Mouse (Mus musculus) ES-E14 (cell line): Measurements from ENCODE around the gene Txlna. TPM values are rescaled to one million over a fixed set of nuclear protein-coding genes. Genes with fewer than 3 reads are reported as not detected.

Source experiments
- DNase-seq: peaks from one replicate; pipeline ENCODE4 v3.0.0-alpha.2; 2013; ENCODE audit warnings: low read depth, low spot score
- H3K27ac ChIP-seq: 2 replicates; pipeline ENCODE4 v1.5.1; 2012; ENCODE audit warnings: low read depth, mild to moderate bottlenecking, low read length, moderate library complexity, mixed read lengths; ENCODE audit not compliant: poor library complexity, insufficient read depth, severe bottlenecking
- H3K36me3 ChIP-seq: 2 replicates; pipeline ENCODE4 v1.6.1; 2012; ENCODE audit warnings: mild to moderate bottlenecking, low read length, moderate library complexity, mixed read lengths; ENCODE audit not compliant: control insufficient read depth, poor library complexity, insufficient read depth, severe bottlenecking
- H3K4me1 ChIP-seq, 2 experiments: fragments of 150-350 bp in 1 of 2; sonication (generic) in 1 of 2; 2 replicates each; pipeline ENCODE4 v1.6.1; 2012; ENCODE audit warnings: low read length in 2 of 2, mild to moderate bottlenecking in 1 of 2, mixed read lengths in 1 of 2; ENCODE audit not compliant: control insufficient read depth in 2 of 2, insufficient read depth in 2 of 2, poor library complexity in 1 of 2
- H3K4me3 ChIP-seq, 2 experiments: fragments of 150-350 bp in 1 of 2; sonication (generic) in 1 of 2; 2 replicates each; pipeline ENCODE4 v1.5.1; 2012; ENCODE audit warnings: low read length in 2 of 2, low read depth in 1 of 2, mild to moderate bottlenecking in 1 of 2, mixed read lengths in 1 of 2; ENCODE audit not compliant: insufficient read depth in 1 of 2, poor library complexity in 1 of 2, severe bottlenecking in 1 of 2
- H3K9ac ChIP-seq: 2 replicates; pipeline ENCODE4 v1.6.1; 2012; ENCODE audit warnings: low read depth, mild to moderate bottlenecking, low read length, mixed read lengths; ENCODE audit not compliant: poor library complexity, insufficient read depth, severe bottlenecking
- H3K9me3 ChIP-seq: fragments of 150-350 bp; sonication (generic); 2 replicates; pipeline ENCODE4 v1.6.1; 2012; ENCODE audit warnings: low read depth, mild to moderate bottlenecking, low read length; ENCODE audit not compliant: control insufficient read depth, insufficient read depth
- CHD2 ChIP-seq: IDR thresholded peaks from 2 replicates; pipeline ENCODE4 v1.6.1; 2014; ENCODE audit warnings: mild to moderate bottlenecking, low read depth, low read length, inconsistent platforms
- HCFC1 ChIP-seq: IDR thresholded peaks from 2 replicates; pipeline ENCODE4 v1.6.1; 2012; ENCODE audit warnings: low read length, inconsistent platforms, borderline replicate concordance; ENCODE audit not compliant: insufficient read depth
- MAFK ChIP-seq: IDR thresholded peaks from 2 replicates; pipeline ENCODE4 v1.6.1; 2014; ENCODE audit warnings: mild to moderate bottlenecking, low read depth, low read length, inconsistent platforms; ENCODE audit not compliant: insufficient read depth
- ZC3H11A ChIP-seq: IDR thresholded peaks from 2 replicates; pipeline ENCODE4 v1.6.1; 2012; ENCODE audit warnings: low read depth, mild to moderate bottlenecking, inconsistent platforms, low read length, borderline replicate concordance
- ZNF384 ChIP-seq: IDR thresholded peaks from 2 replicates; pipeline ENCODE4 v1.6.1; 2012; ENCODE audit warnings: low read depth, low read length, inconsistent platforms
- in situ Hi-C, 2 experiments: fragments of 600-800 bp; cut with MboI; formaldehyde crosslinking; loops; one replicate each; pipeline ENCODE4 v1.15.1; 2025; ENCODE audit warnings: low sequenced_read_pairs in 2 of 2, inconsistent platforms in 1 of 2; ENCODE audit not compliant: unreplicated experiment in 2 of 2
- total RNA-seq: library from RNA; depleted of rRNA; stranded (reverse); fragments of 300-350 nt; gene quantifications from 2 replicates; pipeline ENCODE4 v1.2.3, GENCODE M21; 2012

Txlna gene
- total RNA-seq, 1 experiment: 72.9 TPM

DNA sequence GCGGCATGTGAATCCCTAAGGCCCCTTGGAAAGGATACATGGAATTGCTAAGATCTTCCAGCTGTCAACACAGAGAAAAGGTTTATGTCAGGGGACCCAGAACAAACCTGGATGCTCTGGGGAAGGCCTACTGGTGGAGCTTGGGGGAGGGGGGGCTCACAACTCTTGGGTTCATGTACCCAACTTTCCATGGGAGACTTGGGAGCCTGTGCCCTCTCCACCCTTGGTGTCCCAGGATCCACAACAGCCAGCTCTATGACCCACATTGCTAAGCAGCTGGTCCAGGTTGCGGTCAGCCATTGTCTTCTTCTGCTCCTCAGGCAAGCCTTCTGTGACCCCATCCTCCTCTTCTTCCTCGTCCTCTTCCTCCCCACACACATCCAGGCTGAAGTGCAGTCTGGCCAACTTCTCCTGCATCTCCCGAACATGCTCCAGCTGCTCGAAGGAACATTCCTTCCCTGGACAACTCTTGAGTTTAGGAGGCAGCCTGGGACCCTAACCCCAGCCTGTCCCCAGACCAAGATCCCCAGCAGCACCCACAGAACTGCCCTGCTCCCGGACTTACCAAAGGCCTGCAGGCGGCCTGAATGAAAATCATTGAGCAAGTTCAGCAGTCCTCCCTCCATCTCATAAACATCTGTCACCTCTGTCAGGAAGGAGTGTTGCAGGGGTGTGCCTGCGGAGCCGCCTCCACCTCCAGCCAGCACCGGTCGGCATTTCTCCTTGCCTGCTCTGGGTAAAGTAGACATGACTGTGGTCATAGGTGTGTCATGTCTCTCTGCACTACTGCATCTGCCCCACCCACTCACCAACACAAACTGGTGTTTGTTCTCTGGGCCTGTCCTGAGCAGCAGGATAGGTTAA, 20.2 kb downstream of the Txlna start:
- TF ChIP-seq MAFK: no peak
- no peak for TF ChIP-seq ZC3H11A
- no peak for TF ChIP-seq HCFC1
- TF ChIP-seq CHD2: no peak
- TF ChIP-seq ZNF384: no peak
- Histone ChIP-seq H3K9me3 (no peaks in the 10 kb centered on the region), H3K9ac (no peak overlapping the region), H3K36me3 (peaks cover 6% of the 10 kb centered on the region; the same call in 1 of the 2 replicates), H3K4me3 (no peak overlapping the region), H3K4me1 (peaks cover 0 to 7% of the 10 kb centered on the region in 2 experiments; a peak in 1 of 4 replicates), H3K27ac (no peak overlapping the region)
- in situ Hi-C loops: no loop called here
- DNase-seq: no peak

DNA sequence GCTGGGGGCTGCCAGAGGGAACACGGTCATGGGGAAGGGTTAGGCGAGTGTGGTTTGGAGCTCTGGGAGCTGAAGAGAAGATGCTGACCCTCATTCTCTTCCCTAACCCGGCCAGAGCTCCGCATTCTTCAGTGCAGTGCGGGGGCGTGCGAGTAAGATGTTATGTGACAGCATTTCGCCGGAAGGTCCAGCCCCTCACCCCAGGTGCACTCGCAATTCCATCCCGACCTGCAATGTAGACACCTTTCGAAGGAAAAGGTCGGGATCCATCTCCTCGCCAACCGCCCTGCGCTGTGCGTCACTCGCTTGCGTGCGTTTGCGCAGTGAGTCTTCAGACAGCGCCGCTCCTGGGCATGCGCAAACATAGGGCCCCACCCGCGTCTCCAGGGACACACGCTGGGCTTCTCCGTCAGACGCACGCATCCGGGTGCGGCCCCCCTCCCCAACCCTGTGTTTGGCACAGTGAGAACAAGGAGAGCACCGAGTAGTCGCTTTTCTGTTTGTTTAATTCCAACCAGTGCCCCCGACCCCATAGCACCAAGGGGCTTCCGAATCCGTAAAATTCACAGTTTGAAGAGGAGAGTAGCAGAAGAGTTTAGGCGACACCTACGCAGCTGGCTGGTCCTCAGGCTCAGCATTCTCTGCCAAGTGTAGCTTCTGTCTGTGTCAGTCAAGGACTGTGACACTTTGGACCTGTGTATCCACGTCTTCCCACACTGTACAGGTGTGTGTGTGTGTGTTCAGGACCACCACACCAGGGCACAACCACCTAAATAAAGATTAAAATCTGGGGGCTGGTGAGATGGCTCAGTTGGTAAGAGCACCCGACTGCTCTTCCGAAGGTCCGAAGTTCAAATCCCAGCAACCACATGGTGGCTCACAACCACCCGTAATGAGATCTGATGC, 21.8 kb downstream of the Txlna start, which contains the start of gene Iqcc:
TSS of gene Iqcc (minus strand) at position 314 of the 906 bp plus-strand sequence.
- TF ChIP-seq MAFK: no peak
- TF ChIP-seq CHD2: no peak
- TF ChIP-seq ZNF384: no peak
- TF ChIP-seq HCFC1: no peak
- TF ChIP-seq ZC3H11A: no peak
- H3K4me1 ChIP-seq: peaks cover 0 to 1% of the 10 kb centered on the region in 2 experiments; a peak in 2 of 4 replicates
- H3K4me3 ChIP-seq: peak within 1 kb of the TSS; percentile 69 to 74
- H3K9ac ChIP-seq: peak within 1 kb of the TSS; percentile 72
- peak; percentile 73 for DNase-seq
- no peaks in the 10 kb centered on the region for H3K9me3 ChIP-seq
- in situ Hi-C loops: no loop called here
- peaks cover 6% of the 10 kb centered on the region; the same call in 1 of the 2 replicates for H3K36me3 ChIP-seq
- H3K27ac ChIP-seq: peak within 1 kb of the TSS; percentile 14; the same call in 1 of the 2 replicates

DNA sequence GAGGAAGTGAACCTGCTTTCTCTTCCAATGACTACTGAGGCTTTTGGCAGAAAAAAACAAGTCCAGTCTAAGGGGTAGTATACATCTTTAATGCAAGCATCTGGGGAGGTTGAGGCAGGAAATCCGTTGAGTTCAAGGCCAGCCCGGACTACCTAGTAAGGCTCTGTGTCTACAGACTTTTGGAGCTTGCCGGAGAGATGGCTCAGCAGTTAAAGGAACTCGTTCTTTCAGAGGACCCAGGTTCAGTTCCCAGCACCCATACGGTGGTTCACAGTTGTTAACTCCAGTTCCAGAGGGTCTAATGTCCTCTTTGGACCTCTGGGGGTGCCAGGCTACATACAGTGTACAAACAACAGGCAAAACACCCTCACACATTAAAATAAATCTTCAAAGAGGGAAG, 22.8 kb downstream of the Txlna start:
- Histone ChIP-seq H3K27ac (no peak overlapping the region), H3K4me1 (peaks cover 0 to 5% of the 10 kb centered on the region in 2 experiments; a peak in 2 of 4 replicates), H3K4me3 (peak overlapping the region; percentile 69 to 74), H3K9ac (peak overlapping the region; percentile 72), H3K9me3 (no peaks in the 10 kb centered on the region), H3K36me3 (peaks cover 6% of the 10 kb centered on the region; the same call in 1 of the 2 replicates)
- in situ Hi-C loops: no loop called here
- no peak for DNase-seq
- TF ChIP-seq HCFC1: no peak
- no peak for TF ChIP-seq ZC3H11A
- TF ChIP-seq ZNF384: no peak
- TF ChIP-seq MAFK: no peak
- no peak for TF ChIP-seq CHD2

DNA sequence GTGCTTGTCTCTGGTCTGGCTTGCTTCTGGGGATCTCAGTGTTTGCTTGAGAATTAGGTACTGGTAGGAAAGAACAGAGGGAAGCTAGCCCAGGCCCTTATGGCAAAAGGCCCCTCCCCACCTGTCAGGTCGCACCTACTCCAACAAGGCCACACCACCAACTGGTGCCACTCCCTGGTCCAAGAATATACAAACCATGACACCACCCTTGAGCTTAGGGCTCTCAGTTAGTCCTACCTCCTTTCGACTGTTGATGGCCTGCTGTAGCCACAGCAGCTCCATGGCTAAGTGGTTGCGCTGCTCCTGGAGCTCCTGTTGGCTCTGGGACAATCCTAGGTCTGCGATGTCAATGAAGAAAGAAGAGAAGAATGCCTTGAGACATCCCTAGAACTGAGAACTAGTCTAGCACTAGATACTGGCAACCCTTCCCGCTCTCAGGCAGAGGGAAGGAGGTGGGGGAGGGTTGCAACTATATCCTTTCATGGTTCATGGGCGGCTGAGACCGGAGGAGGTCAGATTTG, 23.7 kb downstream of the Txlna start:
- Histone ChIP-seq H3K36me3 (peaks cover 6% of the 10 kb centered on the region; the same call in 1 of the 2 replicates), H3K27ac (no peak overlapping the region), H3K4me3 (no peak overlapping the region), H3K9me3 (no peaks in the 10 kb centered on the region), H3K4me1 (peaks cover 0 to 5% of the 10 kb centered on the region in 2 experiments; a peak in 2 of 4 replicates), H3K9ac (no peak overlapping the region)
- no peak for TF ChIP-seq MAFK
- no peak for TF ChIP-seq ZNF384
- no peak for TF ChIP-seq HCFC1
- TF ChIP-seq CHD2: no peak
- no peak for TF ChIP-seq ZC3H11A
- in situ Hi-C loops: no loop called here
- no peak for DNase-seq
